Mouse (Mus musculus): ENCODE results near the gene Tspan8. TPM values are rescaled to one million over a fixed set of nuclear protein-coding genes. Genes with fewer than 3 reads are reported as not detected.
"Not testable (repeated sequence)": the region's sequence is repeated elsewhere in the genome, so short reads cannot be mapped to it uniquely, and the experiment has no call there.

Gene Tspan8
- 0.27 and 0.43 TPM in 2 replicates for polyA plus RNA-seq (2016; fragmentation: Nextera tagmentation; extraction: Ambion mirVana)

DNA sequence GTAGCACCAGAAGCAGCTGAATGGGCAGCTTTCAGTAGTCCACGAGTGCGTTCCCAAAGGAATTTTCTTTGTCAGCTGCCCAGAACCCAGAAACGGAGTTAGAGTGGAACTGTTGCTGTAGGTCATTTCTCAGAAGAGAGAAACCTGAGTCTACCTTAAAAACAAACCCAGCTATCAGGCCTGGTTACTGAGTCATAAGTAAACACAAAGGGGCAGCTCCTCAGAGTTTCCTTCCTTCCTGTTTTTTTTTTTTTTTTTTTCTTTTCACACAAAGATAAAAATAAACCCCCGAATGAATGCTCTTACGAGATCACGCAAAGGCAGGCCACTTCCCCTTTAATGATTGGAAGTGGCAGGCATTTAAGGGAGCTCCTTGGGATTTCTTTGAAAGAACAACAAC lies at the start of gene Tspan8:
Gene Tspan8 (plus strand): TSS at position 322 of the 400 bp plus-strand sequence.
- no peak within 1 kb of the TSS for H3K4me2 ChIP-seq

DNA sequence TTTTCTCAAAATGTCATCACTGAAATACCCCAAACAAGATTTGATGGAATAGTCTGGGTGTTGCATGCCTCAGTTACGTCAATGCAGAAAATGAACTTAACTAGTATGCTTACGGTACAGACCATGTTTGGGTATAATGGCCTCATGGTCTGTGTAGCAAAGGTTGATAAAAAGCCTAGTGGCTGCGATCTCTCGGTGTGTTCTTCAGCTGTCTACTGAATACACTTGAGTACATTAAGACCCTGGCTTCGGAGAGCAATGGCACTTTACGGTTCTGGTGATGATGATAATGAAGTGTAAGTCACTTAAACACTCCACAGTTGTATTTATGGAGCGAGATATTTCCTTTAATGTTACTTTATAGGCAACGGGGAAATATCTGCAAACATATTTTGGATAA lies 46.6 kb upstream of the Tspan8 start:
- H3K36me3 ChIP-seq (replicated peaks), result no peaks in the 10 kb centered on the region
- no peak overlapping the region for H3K4me3 ChIP-seq (replicated peaks)
- no peak overlapping the region for H3K9ac ChIP-seq
- H3K4me1 ChIP-seq, result no peaks in the 10 kb centered on the region
- WGBS, result 88% methylated on average over 8 of the region's 8 CpGs
- H3K9me3 ChIP-seq, result no peaks in the 10 kb centered on the region
- H3K27ac ChIP-seq, result no peak overlapping the region
- H3K4me2 ChIP-seq, result no peak overlapping the region
- H3K27me3 ChIP-seq, result no peaks in the 10 kb centered on the region
- no peak for ATAC-seq (ENCODE audit: low FRiP score)

More for the DNA sequence above, at the start of gene Tspan8:
- no peaks in the 10 kb centered on the region for H3K27me3 ChIP-seq
- no peak within 1 kb of the TSS for H3K27ac ChIP-seq
- H3K36me3 ChIP-seq (replicated peaks), result no peaks in the 10 kb centered on the region
- no peaks in the 10 kb centered on the region for H3K4me1 ChIP-seq
- no peak within 1 kb of the TSS for H3K9ac ChIP-seq
- no peaks in the 10 kb centered on the region for H3K9me3 ChIP-seq
- ATAC-seq (ENCODE audit: low FRiP score), result no peak
- 52% methylated on average over 6 of the region's 6 CpGs for WGBS
- H3K4me3 ChIP-seq (replicated peaks), result no peak within 1 kb of the TSS

DNA sequence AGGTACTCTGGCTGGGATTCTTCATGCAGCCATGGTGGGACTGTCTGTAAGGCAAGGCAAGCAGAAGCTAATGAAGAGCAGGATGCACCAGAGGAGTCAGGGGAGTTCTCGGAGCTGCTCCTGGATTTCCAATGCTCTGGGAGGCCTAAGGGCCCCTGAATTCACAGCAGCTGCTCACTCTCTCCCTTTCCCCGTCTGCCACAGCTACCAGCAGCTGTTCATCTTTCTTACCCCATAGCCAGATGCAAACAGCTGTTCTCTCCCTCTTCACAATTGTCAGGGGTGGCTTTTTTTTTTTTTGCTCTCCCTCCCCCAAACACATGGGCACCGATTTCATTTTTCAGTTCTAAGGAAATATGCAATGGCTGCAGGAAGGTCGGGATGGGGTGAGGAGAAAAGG lies 42.2 kb upstream of the Tspan8 start:
- ATAC-seq (ENCODE audit: low FRiP score), result no peak
- WGBS, result 63% methylated on average over 4 of the region's 4 CpGs
- Histone ChIP-seq H3K27ac (no peak overlapping the region), H3K27me3 (no peaks in the 10 kb centered on the region), H3K4me1 (no peaks in the 10 kb centered on the region), H3K36me3 (replicated peaks) (no peaks in the 10 kb centered on the region), H3K4me2 (no peak overlapping the region), H3K9me3 (no peaks in the 10 kb centered on the region), H3K4me3 (replicated peaks) (no peak overlapping the region), H3K9ac (no peak overlapping the region)

DNA sequence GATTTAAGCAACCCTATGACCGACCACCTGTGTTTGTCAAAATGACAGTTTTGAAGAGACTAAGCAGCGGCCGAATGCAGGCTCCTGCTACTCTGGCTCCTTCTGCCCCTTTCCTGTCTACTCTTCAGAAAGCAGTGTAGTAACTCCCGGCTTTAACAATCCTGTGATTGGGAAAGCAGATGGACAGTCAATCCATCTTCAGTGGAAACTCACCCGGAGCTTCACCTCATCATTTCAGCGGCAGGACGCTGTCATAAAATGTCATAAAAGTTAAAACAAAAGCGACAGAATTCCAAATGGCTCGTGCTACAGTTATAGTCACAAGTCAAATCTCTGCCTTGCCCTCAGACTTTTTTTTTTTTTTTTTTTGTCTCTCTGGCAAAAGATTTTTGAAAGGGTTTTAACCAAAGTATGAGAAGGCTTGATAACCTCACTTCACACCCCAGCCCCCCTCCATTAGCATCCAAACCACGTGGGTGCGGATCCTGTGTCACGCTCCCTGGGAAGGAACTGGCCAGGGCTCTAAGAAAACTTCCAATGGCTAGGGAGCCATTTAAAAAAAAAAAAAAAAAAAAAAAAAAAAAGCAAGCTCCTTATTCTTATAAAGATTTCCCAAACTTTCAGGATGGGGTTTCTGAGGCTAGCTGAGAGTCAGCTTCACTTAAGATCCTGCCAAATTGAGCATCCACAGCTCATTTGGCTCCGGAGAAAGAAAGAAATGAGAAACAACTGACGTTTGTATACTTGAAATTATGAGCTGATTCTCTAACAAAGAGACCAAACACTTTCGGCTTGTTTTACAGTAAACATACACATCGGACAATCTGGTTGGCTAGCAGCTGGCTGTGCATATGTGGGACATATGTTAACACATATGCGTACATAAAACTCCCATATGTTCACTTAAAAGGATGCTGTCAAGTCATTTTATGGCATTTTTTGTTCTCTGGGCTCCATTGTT lies 40.4 kb upstream of the Tspan8 start:
- ATAC-seq (ENCODE audit: low FRiP score), result no peak
- H3K4me2 ChIP-seq, result no peak overlapping the region
- no peak overlapping the region for H3K27ac ChIP-seq
- no peaks in the 10 kb centered on the region for H3K27me3 ChIP-seq
- no peak overlapping the region for H3K9ac ChIP-seq
- no peaks in the 10 kb centered on the region for H3K9me3 ChIP-seq
- no peaks in the 10 kb centered on the region for H3K36me3 ChIP-seq (replicated peaks)
- no peaks in the 10 kb centered on the region for H3K4me1 ChIP-seq
- no peak overlapping the region for H3K4me3 ChIP-seq (replicated peaks)
- WGBS, result 75% methylated on average over 17 of the region's 17 CpGs

DNA sequence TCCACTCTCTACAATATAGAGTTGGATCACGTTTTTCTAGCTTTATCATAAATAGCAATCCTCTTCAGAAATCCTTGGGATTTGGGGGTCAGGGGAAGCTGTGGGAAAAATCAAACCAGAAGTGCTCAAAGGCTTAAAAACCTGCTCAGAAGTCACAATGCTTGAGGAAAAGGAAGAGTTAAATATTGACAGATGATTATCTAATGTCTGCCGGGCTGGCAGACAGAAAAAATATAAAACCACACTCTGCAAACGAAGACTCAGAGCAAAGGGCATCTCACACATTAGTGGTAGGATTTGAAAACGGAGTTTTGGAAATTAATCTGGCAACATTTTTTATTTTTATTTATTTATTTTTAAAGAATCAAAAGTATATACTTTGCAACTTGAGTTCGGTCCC lies 39.3 kb upstream of the Tspan8 start:
- no peaks in the 10 kb centered on the region for H3K36me3 ChIP-seq (replicated peaks)
- no peak overlapping the region for H3K27ac ChIP-seq
- no peak overlapping the region for H3K4me3 ChIP-seq (replicated peaks)
- no peaks in the 10 kb centered on the region for H3K4me1 ChIP-seq
- no peak overlapping the region for H3K9ac ChIP-seq
- H3K9me3 ChIP-seq, result no peaks in the 10 kb centered on the region
- no peak for ATAC-seq (ENCODE audit: low FRiP score)
- WGBS, result 77% methylated on average over 5 of the region's 5 CpGs
- H3K4me2 ChIP-seq, result no peak overlapping the region
- H3K27me3 ChIP-seq, result no peaks in the 10 kb centered on the region

DNA sequence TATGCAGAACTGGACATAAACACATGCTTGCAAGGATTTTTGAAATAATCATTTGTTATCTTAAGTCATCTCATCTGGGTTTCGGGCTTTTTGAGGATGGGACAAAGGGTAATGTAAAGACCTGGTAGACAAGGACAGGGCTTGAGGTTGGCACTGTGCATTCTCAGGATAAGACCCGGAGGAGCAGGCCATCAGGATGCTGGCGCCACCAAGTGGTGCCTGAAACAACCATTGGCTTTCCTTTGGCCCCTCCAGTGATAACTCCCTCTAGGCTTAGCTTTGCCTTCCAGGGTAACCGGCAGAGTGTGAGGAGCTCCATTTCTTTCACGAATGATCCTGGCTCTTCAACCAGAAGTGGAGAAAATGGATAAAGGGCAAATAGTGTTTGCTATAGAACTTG lies 38.0 kb upstream of the Tspan8 start:
- H3K36me3 ChIP-seq (replicated peaks), result no peaks in the 10 kb centered on the region
- H3K27me3 ChIP-seq, result no peaks in the 10 kb centered on the region
- H3K4me1 ChIP-seq, result no peaks in the 10 kb centered on the region
- H3K27ac ChIP-seq, result no peak overlapping the region
- H3K9ac ChIP-seq, result no peak overlapping the region
- no peaks in the 10 kb centered on the region for H3K9me3 ChIP-seq
- H3K4me3 ChIP-seq (replicated peaks), result no peak overlapping the region
- WGBS, result 41% methylated on average over 5 of the region's 5 CpGs
- ATAC-seq (ENCODE audit: low FRiP score), result no peak
- H3K4me2 ChIP-seq, result no peak overlapping the region

DNA sequence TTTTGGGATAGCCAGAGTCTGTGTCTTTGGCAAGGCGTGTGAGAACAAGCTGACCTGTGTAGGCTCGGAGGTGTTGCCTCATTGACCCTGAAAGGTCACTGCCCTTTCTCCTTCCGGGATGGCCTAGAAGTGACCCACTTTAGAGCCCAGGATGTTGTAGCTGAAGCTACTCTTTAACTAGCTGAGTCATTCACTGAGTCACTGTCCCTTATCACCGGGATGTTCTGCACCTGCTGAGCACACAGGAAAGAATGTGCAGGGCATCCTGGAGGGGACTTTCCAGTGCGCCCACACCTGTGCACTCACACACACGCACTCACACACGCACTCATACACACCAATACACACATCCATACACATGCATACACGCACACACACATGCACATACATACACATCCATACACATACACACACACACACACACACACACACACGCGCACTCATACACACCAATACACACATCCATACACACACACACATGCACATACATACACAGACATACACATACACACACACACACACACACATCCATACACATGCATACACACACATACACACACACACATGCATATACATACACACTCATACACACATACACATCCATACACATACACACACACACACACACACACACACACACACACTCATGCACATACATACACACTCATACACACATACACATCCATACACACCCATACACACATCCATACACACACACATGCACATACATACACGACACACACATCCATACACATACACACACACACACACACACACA lies 36.2 kb upstream of the Tspan8 start:
- H3K36me3 ChIP-seq (replicated peaks), result no peaks in the 10 kb centered on the region
- no peak overlapping the region for H3K4me2 ChIP-seq
- no peak overlapping the region for H3K9ac ChIP-seq
- H3K9me3 ChIP-seq, result no peaks in the 10 kb centered on the region
- WGBS, result 80% methylated on average over 11 of the region's 11 CpGs
- H3K4me3 ChIP-seq (replicated peaks), result no peak overlapping the region
- no peaks in the 10 kb centered on the region for H3K27me3 ChIP-seq
- H3K27ac ChIP-seq, result no peak overlapping the region
- ATAC-seq (ENCODE audit: low FRiP score), result no peak
- H3K4me1 ChIP-seq, result no peaks in the 10 kb centered on the region

DNA sequence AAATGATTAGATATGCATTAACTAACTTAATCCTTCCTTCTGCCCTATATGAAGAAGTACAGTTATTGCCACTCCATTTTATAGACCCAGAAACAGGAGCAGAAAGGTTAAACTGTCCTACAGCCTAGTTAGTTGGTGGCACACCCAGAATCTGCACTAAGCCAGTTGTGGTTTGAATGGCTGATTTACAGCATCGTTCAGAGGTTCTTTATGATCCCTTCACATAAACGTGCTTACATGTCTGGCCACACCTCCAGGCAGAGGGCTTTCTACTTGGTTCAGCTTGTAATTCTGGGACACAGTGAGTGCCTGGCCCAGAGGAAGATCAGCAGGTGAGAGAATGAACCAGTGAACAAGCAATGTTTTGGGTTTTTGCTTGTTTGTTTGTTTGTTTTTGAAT lies 33.4 kb upstream of the Tspan8 start:
- Histone ChIP-seq H3K36me3 (replicated peaks) (no peaks in the 10 kb centered on the region), H3K4me1 (no peaks in the 10 kb centered on the region), H3K4me3 (replicated peaks) (no peak overlapping the region), H3K9ac (no peak overlapping the region), H3K27me3 (no peaks in the 10 kb centered on the region), H3K4me2 (no peak overlapping the region), H3K9me3 (no peaks in the 10 kb centered on the region), H3K27ac (no peak overlapping the region)
- no peak for ATAC-seq (ENCODE audit: low FRiP score)
- 83% methylated on average over 2 of the region's 2 CpGs for WGBS

DNA sequence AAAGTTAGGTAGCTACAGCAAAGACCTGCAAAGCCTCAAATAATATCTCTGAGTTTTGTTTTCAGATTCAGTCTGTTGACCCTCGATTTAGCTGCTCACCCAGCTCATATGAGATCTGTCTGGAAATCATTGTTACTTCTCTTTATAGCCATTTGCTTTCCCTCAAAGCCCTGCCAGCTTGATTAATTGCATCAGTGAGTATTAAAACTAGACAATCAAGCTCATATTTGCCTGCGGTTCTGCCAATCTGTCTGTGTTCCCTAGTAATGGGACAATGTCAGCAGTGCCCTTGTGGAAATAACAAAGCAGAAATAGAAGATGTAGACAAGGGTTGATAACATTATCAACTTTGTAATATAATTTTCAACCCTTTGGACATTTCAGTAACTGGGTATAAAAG lies 25.8 kb upstream of the Tspan8 start:
- Histone ChIP-seq H3K9me3 (no peaks in the 10 kb centered on the region), H3K27ac (no peak overlapping the region), H3K4me1 (peaks cover under 1% of the 10 kb centered on the region; the same call in 1 of the 2 replicates), H3K9ac (no peak overlapping the region), H3K27me3 (peaks cover 14% of the 10 kb centered on the region), H3K4me3 (replicated peaks) (no peak overlapping the region), H3K36me3 (replicated peaks) (no peaks in the 10 kb centered on the region), H3K4me2 (no peak overlapping the region)
- no peak for ATAC-seq (ENCODE audit: low FRiP score)
- WGBS, result 73% methylated on average over 2 of the region's 2 CpGs

DNA sequence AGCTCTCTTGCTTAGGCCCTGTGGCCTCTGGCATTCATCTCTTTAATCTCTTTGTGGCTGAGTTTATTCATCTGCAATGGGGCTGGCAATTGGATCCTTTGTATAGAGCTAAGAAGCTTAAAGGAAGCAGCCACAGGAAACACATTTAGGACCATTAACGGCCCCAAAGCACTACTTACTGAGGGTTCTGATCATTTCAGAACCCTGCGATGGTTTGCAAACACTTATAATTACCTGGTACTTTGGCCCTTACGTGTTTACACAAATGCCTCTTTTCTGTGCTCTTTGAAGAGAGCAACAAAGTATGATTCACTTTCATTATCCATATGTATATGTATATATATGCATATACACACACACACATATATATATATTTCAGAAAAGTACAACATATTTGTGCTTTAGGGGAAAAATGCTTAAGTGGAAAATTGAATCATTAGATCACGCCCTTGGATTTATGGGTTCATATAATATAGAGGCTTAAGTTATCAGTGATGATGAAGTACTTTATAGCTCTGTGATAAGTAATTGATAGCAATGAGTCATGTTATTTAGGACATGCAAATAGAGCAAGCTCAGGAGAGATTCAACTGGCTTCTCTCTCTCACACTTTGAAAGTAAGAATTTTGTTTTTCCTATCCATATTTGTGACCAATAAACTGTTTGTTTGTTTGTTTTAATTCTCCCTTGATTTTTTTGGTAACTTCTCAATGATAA lies 20.4 kb upstream of the Tspan8 start:
- ATAC-seq (ENCODE audit: low FRiP score), result no peak
- Histone ChIP-seq H3K27me3 (peaks cover 19% of the 10 kb centered on the region), H3K9me3 (no peaks in the 10 kb centered on the region)

DNA sequence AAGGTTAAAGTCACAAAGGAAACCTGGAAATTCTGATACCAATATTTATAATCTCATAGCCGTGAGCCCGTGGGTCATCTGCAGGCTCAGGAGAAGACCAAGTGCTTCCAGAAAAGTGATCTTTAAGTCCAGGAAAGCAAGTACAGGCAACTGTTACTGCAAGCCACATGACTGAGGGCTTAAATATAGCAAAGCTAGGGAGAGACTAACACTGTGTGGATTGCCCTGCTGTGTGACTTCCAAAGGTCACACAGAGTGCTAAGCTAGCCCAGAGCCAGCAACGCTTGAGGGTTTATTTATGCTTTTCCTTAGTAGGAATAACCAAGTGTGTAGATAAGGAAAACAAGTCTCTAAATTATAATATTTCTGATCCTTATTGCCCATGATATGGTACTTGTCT lies 15.2 kb upstream of the Tspan8 start:
- H3K27ac ChIP-seq, result no peak overlapping the region
- WGBS, result 82% methylated on average over 3 of the region's 3 CpGs
- ATAC-seq (ENCODE audit: low FRiP score), result no peak
- no peak overlapping the region for H3K4me3 ChIP-seq (replicated peaks)
- no peak overlapping the region for H3K9ac ChIP-seq
- H3K36me3 ChIP-seq (replicated peaks), result no peaks in the 10 kb centered on the region
- H3K4me1 ChIP-seq, result no peaks in the 10 kb centered on the region
- H3K9me3 ChIP-seq, result no peaks in the 10 kb centered on the region
- H3K4me2 ChIP-seq, result no peak overlapping the region
- H3K27me3 ChIP-seq, result 0 out of 2 replicates have a peak, but pooled peaks cover 5% of the 10 kb centered on the region

More for the DNA sequence above, 20.4 kb upstream of the Tspan8 start:
- no peak overlapping the region for H3K4me2 ChIP-seq
- H3K4me3 ChIP-seq (replicated peaks), result no peak overlapping the region
- WGBS, result 30% methylated on average over 4 of the region's 4 CpGs
- no peak overlapping the region for H3K27ac ChIP-seq
- H3K36me3 ChIP-seq (replicated peaks), result no peaks in the 10 kb centered on the region
- H3K9ac ChIP-seq, result no peak overlapping the region
- H3K4me1 ChIP-seq, result peaks cover 4% of the 10 kb centered on the region; the same call in 1 of the 2 replicates

DNA sequence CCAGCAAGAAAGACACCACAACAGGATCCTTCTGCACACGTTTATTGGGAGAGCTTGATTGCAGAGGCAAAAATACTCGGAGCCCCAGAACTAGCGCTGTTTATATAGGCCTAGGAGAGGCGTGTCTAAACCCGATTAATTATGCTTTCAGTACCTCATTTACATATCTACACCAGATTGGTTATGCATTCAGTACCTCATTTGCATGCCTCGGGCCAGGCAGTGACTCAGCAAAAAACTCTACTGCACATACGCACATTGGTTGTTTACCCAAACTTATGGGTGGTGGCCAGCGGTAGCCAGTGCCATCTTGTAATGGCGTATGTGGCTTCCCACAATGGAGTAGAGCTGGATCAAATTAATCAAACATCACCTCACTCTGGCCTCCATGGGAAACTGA lies 13.6 kb upstream of the Tspan8 start:
- H3K4me2 ChIP-seq; H3K27me3 ChIP-seq; H3K36me3 ChIP-seq (replicated peaks); H3K4me1 ChIP-seq; ATAC-seq (ENCODE audit: low FRiP score); H3K27ac ChIP-seq; H3K4me3 ChIP-seq (replicated peaks); H3K9ac ChIP-seq; H3K9me3 ChIP-seq: not testable (repeated sequence)
- 92% methylated on average over 9 of the region's 9 CpGs for WGBS
